Mouse (Mus musculus): ENCODE data around the gene Bcas2.

Gene Bcas2

GRCm38 (mm10) chr3:103171505-103172267, at the start of gene Bcas2:
Gene Bcas2 (plus strand): TSS chr3:103171655.
- peak; percentile 96 to 99 for DNase-seq (ENCODE audit: low spot score in 2 of 2)

DNA sequence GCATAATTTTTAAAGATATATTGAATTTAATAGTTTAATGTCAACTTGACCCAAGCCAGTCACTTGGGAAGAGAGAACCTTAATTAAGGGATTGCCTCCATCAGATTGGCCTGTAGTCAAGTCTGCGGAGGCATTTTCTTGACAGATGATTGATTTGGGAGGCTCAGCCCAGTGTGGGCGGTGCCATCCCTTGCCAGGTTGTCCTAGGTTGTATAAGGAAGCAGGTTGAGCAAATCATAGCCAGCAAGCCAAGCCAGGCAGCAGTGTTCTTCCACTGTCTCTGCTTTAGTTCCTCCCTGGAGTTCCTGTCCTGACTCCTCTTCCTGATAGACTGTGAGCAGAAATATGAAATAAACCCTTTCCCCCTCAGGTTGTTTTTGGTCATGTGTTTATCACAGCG, 47.8 kb upstream of the Bcas2 start:
- no peak for DNase-seq (ENCODE audit: low spot score in 2 of 2)

- no peak for DNase-seq (ENCODE audit: low spot score in 2 of 2)
Observed at GRCm38 (mm10) chr3:103126138-103126537, 45.3 kb upstream of the Bcas2 start.

DNA sequence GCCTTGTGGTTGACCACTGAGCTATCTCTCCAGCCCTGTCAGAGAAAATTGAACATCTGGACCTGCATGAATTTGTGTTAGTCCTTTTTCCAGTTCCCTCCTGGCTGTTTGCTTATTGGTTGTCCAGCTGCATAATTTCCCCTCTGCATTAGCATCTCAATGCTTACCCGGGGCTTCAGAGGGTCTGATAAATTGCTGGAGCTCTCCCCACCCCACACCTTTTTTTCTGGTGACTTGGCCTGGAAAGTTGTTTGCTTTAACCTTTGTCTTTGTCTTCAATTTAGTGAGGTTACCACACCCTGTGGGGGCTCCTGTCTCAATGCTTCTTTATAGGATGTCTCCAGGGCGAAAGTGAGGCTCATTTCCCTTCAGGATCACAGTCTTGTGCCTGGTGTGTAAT, 44.3 kb upstream of the Bcas2 start:
- no peak for DNase-seq (ENCODE audit: low spot score in 2 of 2)

GRCm38 (mm10) chr3:103127721-103128120, 43.7 kb upstream of the Bcas2 start:
- no peak for DNase-seq (ENCODE audit: low spot score in 2 of 2)

DNA sequence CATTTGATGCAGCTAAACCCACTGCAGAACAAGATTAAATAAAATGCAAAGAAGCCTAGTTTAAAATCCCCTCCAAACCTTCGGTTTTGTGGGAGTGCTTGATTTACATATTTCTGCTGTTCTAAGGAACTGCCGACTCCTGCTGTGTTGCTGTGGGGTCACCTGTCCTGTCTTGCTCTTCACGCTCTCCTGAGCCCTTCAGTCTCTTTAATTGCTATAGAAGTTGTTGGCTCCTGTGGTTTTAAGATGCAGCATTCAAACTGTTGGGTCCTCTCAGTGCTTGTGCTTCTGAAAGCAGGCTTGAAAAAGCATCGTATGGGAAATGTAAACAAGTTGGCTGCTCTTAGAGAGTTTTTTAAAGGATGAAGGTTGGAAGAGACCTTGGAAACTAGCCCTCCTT, 43.2 kb upstream of the Bcas2 start:
- no peak for DNase-seq (ENCODE audit: low spot score in 2 of 2)

DNA sequence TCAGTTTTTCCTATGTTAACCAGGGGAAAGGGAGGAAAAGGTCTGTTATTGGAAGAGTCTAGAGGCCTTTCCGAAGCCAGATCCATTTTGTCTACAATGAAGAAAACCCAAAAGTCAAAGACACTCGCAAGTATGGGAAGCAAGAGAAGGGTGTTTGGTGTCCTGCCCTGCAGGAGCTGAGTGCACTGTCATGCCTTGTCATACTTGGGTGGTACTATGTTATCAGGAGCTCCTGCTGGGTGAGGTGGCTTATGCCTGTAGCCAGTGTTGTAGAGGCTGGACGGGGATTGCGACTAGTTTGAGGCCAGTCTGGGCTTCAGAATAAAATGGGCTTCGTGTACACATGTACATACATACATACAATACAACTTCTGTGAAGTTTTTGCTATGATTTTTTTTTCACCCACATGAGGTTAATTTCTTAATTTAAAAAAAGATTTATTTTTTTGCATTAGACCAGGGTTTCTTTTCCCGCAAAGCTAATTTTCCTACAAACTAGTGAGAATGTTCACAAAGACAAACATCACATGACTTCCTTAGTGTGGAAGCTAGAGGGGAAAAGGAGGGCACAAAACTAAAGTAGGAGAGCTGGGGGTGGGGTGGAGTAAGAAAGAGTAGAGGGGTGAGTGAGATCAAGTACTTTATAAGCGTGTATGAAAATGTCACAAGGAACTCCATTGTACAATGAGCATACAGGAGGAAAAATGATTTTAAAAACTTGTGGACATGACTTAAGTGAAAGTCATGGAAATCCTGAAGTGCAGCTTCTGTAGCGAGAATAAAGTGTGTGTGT, 41.9 kb upstream of the Bcas2 start:
- DNase-seq (ENCODE audit: low spot score in 2 of 2) = no peak

DNA sequence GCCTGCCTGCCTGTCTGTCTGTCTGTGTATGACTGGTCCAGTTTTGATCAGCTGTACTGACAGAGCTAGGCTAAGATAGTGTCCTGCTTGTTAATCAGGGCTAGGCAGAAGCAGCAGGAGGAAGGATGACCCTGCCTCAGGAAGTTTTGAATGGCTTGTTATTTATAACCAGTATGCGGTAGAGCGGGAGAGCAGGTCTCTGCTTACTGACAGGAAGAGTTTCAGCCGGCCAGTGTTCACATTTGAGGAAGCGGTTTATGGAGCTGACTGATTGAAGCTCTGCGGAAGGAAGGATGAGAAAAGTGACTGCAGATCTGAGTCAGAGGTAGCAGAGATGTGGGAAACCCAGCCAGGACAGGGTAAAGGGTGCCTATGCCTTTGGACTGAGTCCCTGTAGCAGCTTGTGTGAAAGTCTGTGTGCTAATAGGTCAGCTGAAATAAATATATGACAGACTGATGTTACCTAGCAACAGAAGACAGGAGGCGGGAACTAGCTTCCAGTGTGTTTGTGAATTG, 41.2 kb upstream of the Bcas2 start:
- no peak for DNase-seq (ENCODE audit: low spot score in 2 of 2)

GRCm38 (mm10) chr3:103133098-103133497, 38.4 kb upstream of the Bcas2 start:
- no peak for DNase-seq (ENCODE audit: low spot score in 2 of 2)

GRCm38 (mm10) chr3:103136414-103137077, 34.9 kb upstream of the Bcas2 start:
- DNase-seq (ENCODE audit: low spot score in 2 of 2) = no peak

GRCm38 (mm10) chr3:103139047-103139446, 32.4 kb upstream of the Bcas2 start:
- DNase-seq (ENCODE audit: low spot score in 2 of 2) = no peak

DNA sequence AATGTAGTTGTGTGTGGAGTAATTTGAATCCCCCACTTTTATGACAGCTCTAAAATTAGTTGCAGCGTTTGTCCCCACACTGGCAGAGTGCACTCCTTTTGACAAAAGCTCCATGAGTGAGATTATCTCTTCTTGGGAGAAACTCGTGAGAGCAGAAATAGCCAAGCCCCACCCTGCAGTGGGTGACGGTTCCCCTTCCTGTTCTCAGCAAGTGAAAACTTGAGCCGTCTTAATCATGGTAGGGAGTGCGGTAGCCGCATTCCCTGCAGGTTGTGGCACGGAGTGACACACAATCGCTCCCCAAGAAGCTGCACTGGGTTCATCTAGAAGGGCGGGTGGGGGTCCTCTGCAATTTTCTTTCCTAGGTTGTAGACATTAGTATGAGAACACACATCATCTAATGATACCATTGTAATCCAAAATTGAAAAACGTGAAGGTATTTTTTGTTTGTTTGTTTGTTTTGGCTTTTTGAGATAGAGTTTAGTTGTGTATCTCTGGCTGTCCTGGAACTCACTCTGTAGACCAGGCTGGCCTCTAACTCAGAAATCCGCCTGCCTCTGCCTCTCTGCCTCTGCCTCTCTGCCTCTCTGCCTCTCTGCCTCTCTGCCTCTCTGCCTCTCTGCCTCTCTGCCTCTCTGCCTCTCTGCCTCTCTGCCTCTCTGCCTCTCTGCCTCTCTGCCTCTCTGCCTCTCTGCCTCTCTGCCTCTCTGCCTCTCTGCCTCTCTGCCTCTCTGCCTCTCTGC, 31.2 kb upstream of the Bcas2 start:
- DNase-seq (ENCODE audit: low spot score in 2 of 2) = peak in 1 of 2 experiments; percentile 29

DNA sequence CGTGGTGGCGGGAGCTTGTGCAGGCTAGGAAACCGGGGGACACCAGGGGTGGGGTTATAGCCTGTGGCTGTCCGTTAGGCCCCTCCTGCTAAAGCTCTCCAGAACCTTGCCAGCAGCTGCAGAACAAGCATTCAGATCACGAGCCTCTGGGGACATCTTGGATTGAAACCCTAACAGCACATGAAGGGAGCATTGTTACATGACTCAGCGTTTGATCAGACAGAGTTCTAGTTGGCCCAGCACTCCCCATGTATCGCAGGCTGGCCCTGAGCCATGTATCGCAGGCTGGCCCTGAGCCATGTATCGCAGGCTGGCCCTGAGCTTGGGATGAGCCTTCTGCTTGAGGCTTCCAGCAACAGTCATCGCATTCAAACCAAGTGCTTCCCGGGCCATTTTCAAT, 30.2 kb upstream of the Bcas2 start:
- DNase-seq (ENCODE audit: low spot score in 2 of 2) = no peak

DNA sequence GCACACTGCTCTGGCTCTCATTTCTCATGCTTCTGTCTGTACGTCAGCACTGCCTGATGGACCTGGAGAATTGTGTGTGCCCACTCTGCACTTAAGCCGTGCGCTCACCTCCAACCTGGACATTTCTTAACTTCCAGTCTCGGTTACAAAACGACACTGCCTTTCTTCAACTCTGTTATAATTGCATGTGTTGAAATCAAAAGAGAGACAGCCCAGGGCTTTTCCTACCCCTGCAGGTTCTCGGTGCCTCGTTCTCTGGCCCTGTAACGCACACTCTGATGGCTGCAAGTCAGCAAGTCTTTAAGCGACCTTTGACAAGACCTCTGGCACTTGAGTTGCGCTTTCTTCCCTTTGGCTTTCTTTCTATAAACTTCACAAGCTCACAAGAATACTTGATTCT, 29.1 kb upstream of the Bcas2 start:
- DNase-seq (ENCODE audit: low spot score in 2 of 2) = no peak

DNA sequence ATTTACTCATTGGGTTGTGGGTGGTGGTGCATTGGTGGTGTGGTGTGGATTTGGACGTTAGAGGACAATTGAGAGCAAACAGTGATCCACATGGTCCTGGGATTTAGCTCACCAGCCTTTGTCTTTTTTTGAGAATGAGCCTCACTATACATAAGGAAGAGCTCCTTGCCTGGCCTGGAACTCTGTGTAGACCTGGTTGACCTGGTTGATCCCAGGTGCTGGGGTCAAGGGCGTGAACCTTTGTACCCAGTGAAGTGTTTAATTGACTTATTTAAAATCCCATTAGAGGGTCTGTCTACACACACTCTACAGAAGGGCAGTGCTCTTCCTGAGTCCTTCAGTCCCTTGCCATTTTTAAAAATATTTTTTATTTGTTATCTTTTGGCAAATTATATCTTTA, 26.1 kb upstream of the Bcas2 start:
- no peak for DNase-seq (ENCODE audit: low spot score in 2 of 2)

DNA sequence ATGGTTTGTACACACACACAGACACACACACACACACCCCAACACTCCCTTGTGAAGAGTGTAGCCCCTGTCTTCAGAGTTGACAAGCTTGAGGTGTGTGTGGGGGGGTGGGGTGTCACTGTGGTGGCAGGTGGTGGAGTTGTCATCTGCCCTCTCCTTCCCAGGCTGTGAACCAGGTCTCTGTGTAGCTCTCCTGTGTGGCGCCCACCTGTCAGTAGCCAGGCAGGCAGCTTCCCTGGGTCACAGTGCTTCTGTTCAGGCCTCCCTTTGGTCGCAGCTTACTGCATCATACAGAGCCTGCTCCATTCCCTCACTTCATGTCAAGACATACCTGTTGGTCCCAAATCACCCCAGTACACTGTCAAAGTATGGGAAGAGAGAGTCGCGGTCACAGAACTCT, 25.7 kb upstream of the Bcas2 start:
- no peak for DNase-seq (ENCODE audit: low spot score in 2 of 2)

- no peak for DNase-seq (ENCODE audit: low spot score in 2 of 2)
Observed at GRCm38 (mm10) chr3:103146330-103147166, 24.9 kb upstream of the Bcas2 start.

DNA sequence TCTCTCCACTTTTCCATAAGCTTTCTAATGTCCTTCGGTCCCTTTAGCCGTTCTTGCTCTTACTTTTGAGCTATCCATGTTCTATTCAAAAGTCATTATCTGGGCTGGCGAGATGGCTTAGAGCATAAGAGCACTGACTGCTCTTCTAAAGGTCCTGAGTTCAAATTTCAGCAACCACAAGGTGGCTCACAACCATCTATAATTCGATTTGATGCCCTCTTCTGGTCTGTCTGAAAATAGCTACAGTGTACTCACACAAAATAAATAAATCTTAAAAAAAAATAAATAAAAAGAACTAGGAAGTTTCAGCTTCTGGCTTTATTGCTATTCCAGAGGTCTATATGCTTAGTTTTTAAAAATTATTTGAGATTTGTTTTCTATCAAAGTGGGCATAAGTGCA, 23.7 kb upstream of the Bcas2 start:
- DNase-seq (ENCODE audit: low spot score in 2 of 2) = no peak

DNA sequence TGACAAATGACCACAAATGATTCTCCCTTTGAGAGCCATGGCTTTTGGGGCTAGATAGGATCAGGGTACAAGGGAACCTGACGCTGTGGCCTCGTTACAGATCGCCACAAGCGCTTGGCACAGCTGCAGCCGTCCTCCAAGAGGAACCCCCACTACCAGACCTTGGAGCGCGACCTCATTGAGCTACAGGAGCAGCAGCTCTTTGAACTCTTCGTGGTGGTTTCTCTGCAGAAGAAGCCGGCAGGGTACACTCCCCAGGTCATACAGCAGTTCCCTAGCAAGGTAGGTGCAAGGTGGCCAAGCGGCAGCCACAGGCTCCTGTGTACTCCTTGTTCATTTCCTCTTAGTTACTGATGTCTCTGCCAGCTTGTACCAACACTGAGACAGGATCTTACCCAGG, 22.5 kb upstream of the Bcas2 start:
- DNase-seq (ENCODE audit: low spot score in 2 of 2) = no peak

GRCm38 (mm10) chr3:103153761-103154160, 17.7 kb upstream of the Bcas2 start:
- DNase-seq (ENCODE audit: low spot score in 2 of 2) = no peak

Data from urinary bladder, postnatal 4 days (tissue).